Mouse (Mus musculus): ENCODE measurements around the gene Cdkal1. TPM values are rescaled to one million over a fixed set of nuclear protein-coding genes. Genes with fewer than 3 reads are reported as not detected.

Gene Cdkal1
- polyA plus RNA-seq, 2 experiments: 10.8 to 29.8 TPM

DNA sequence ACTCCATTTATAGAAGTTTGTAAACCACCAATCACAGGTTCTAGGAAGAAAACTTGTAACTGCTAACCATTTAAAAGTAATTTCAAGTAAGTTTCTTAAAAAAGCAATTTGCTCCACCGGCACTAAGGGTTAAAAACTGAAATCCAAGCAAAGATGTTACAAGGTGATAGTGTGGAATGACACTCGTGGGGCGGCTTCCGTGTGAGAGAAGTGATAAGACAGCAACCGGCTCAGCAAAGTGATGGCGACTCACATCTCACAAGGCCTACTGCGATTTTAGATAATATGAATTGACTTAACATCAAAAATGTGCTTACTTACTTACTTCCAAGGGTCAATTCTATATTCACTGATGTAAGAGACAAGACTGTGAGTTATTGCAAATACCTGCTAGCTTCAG, 167.6 kb downstream of the Cdkal1 start:
- WGBS: 94% methylated on average over 7 of the region's 7 CpGs
- Histone ChIP-seq H3K27me3 (ENCODE audit: control insufficient read depth, insufficient read depth, low read length) (no peaks in the 10 kb centered on the region), H3K4me1 (ENCODE audit: control insufficient read depth, insufficient read depth, low read length) (no peaks in the 10 kb centered on the region), H3K9ac (ENCODE audit: low read depth, low read length, severe bottlenecking) (no peak overlapping the region), H3K4me2 (replicated peaks; ENCODE audit: low read depth, low read length, severe bottlenecking) (no peak overlapping the region), H3K36me3 (ENCODE audit: control insufficient read depth, insufficient read depth, low read length) (no peaks in the 10 kb centered on the region), H3K27ac (replicated peaks; ENCODE audit: low read depth, low read length) (no peak overlapping the region), H3K9me3 (ENCODE audit: control insufficient read depth, low read length) (no peaks in the 10 kb centered on the region), H3K4me3 (replicated peaks; ENCODE audit: low read length) (no peak overlapping the region)
- no peak for TF ChIP-seq POLR2A (IDR thresholded peaks at IDR 0.05; ENCODE audit: borderline replicate concordance, extremely low read depth, insufficient read depth, insufficient read length)
- no peak for DNase-seq (ENCODE audit: low spot score)
- no peak for ATAC-seq (ENCODE audit: low FRiP score, low read depth)

GRCm38 (mm10) chr13:29679479-29680186, 175.8 kb downstream of the Cdkal1 start:
- Histone ChIP-seq H3K4me3 (replicated peaks; ENCODE audit: low read length) (no peak overlapping the region), H3K9me3 (ENCODE audit: control insufficient read depth, low read length) (no peaks in the 10 kb centered on the region), H3K27ac (replicated peaks; ENCODE audit: low read depth, low read length) (no peak overlapping the region), H3K9ac (ENCODE audit: low read depth, low read length, severe bottlenecking) (no peak overlapping the region), H3K27me3 (ENCODE audit: control insufficient read depth, insufficient read depth, low read length) (no peaks in the 10 kb centered on the region), H3K4me2 (replicated peaks; ENCODE audit: low read depth, low read length, severe bottlenecking) (no peak overlapping the region), H3K36me3 (ENCODE audit: control insufficient read depth, insufficient read depth, low read length) (no peaks in the 10 kb centered on the region), H3K4me1 (ENCODE audit: control insufficient read depth, insufficient read depth, low read length) (no peaks in the 10 kb centered on the region)
- ATAC-seq (ENCODE audit: low FRiP score, low read depth) (peak; percentile 81), DNase-seq (ENCODE audit: low spot score) (no peak)
- 66% methylated on average over 11 of the region's 11 CpGs for WGBS
- no peak for TF ChIP-seq POLR2A (IDR thresholded peaks at IDR 0.05; ENCODE audit: borderline replicate concordance, extremely low read depth, insufficient read depth, insufficient read length)

DNA sequence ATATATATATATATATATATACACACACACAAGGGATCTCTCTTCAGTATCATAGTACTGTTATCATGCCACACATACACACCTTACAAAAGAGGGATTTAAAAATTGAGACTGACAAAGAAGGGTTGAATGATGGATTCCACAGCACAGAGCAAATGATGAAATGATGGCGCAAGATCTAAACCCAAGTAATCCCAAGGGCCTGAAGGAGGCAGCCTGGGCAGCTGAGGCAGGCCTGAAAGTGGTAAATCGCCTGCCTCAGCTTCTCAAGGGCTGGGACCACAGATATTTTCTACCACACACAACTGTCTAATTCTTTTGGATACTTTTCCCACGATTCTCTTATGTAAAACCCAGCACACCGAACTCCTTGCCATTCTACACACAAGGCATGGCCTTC, 177.9 kb downstream of the Cdkal1 start:
- H3K4me2 ChIP-seq (replicated peaks; ENCODE audit: low read depth, low read length, severe bottlenecking): no peak overlapping the region
- no peaks in the 10 kb centered on the region for H3K27me3 ChIP-seq (ENCODE audit: control insufficient read depth, insufficient read depth, low read length)
- WGBS: 91% methylated on average over 4 of the region's 4 CpGs
- H3K4me1 ChIP-seq (ENCODE audit: control insufficient read depth, insufficient read depth, low read length): no peaks in the 10 kb centered on the region
- no peak for DNase-seq (ENCODE audit: low spot score)
- no peak overlapping the region for H3K27ac ChIP-seq (replicated peaks; ENCODE audit: low read depth, low read length)
- no peaks in the 10 kb centered on the region for H3K36me3 ChIP-seq (ENCODE audit: control insufficient read depth, insufficient read depth, low read length)
- H3K9ac ChIP-seq (ENCODE audit: low read depth, low read length, severe bottlenecking): no peak overlapping the region
- TF ChIP-seq POLR2A (IDR thresholded peaks at IDR 0.05; ENCODE audit: borderline replicate concordance, extremely low read depth, insufficient read depth, insufficient read length): no peak
- no peak overlapping the region for H3K4me3 ChIP-seq (replicated peaks; ENCODE audit: low read length)
- H3K9me3 ChIP-seq (ENCODE audit: control insufficient read depth, low read length): no peaks in the 10 kb centered on the region
- ATAC-seq (ENCODE audit: low FRiP score, low read depth): no peak

DNA sequence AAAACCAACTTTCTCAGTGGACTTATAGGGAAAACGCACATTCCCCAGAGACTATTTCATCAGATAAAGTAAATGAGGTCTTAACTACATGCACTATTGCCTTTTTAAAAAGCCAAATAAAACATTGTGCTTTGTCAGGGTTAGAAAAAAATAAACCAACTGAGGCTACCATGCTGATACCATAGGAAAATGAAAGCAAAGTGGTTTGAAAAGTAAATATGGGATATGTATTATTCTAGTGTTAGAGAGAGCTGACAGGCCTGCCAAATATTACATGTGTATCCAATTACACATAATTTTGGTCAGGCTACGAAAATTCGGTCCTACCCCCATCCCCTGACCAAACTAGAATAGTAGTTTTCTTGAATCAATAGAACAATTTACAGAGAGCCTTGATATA, 184.8 kb downstream of the Cdkal1 start:
- H3K36me3 ChIP-seq (ENCODE audit: control insufficient read depth, insufficient read depth, low read length): no peaks in the 10 kb centered on the region
- no peak overlapping the region; the same call in 1 of the 2 replicates for H3K27ac ChIP-seq (replicated peaks; ENCODE audit: low read depth, low read length)
- ATAC-seq (ENCODE audit: low FRiP score, low read depth) (peak; percentile 37; the same call in 1 of the 2 replicates), DNase-seq (ENCODE audit: low spot score) (peak; percentile 66)
- no peaks in the 10 kb centered on the region for H3K27me3 ChIP-seq (ENCODE audit: control insufficient read depth, insufficient read depth, low read length)
- WGBS: 30% methylated on average over 3 of the region's 3 CpGs
- TF ChIP-seq POLR2A (IDR thresholded peaks at IDR 0.05; ENCODE audit: borderline replicate concordance, extremely low read depth, insufficient read depth, insufficient read length): no peak
- no peak overlapping the region for H3K4me2 ChIP-seq (replicated peaks; ENCODE audit: low read depth, low read length, severe bottlenecking)
- H3K9ac ChIP-seq (ENCODE audit: low read depth, low read length, severe bottlenecking): no peak overlapping the region
- H3K4me1 ChIP-seq (ENCODE audit: control insufficient read depth, insufficient read depth, low read length): peaks cover 5% of the 10 kb centered on the region; the same call in 1 of the 2 replicates
- H3K4me3 ChIP-seq (replicated peaks; ENCODE audit: low read length): no peak overlapping the region
- no peaks in the 10 kb centered on the region for H3K9me3 ChIP-seq (ENCODE audit: control insufficient read depth, low read length)

- no peak overlapping the region for H3K9ac ChIP-seq (ENCODE audit: low read depth, low read length, severe bottlenecking)
- H3K4me1 ChIP-seq (ENCODE audit: control insufficient read depth, insufficient read depth, low read length): no peaks in the 10 kb centered on the region
- no peaks in the 10 kb centered on the region for H3K27me3 ChIP-seq (ENCODE audit: control insufficient read depth, insufficient read depth, low read length)
- no peaks in the 10 kb centered on the region for H3K9me3 ChIP-seq (ENCODE audit: control insufficient read depth, low read length)
- H3K4me3 ChIP-seq (replicated peaks; ENCODE audit: low read length): no peak overlapping the region
- no peaks in the 10 kb centered on the region for H3K36me3 ChIP-seq (ENCODE audit: control insufficient read depth, insufficient read depth, low read length)
- TF ChIP-seq POLR2A (IDR thresholded peaks at IDR 0.05; ENCODE audit: borderline replicate concordance, extremely low read depth, insufficient read depth, insufficient read length): no peak
- DNase-seq (ENCODE audit: low spot score) (no peak), ATAC-seq (ENCODE audit: low FRiP score, low read depth) (no peak)
- no peak overlapping the region for H3K4me2 ChIP-seq (replicated peaks; ENCODE audit: low read depth, low read length, severe bottlenecking)
- WGBS: 72% methylated on average over 3 of the region's 3 CpGs
- no peak overlapping the region for H3K27ac ChIP-seq (replicated peaks; ENCODE audit: low read depth, low read length)
Observed at GRCm38 (mm10) chr13:29663908-29664307, 191.6 kb downstream of the Cdkal1 start.

Data from limb, embryonic 14.5 days (tissue).